Mouse (Mus musculus): ENCODE results near the gene Rapgef4.

DNA sequence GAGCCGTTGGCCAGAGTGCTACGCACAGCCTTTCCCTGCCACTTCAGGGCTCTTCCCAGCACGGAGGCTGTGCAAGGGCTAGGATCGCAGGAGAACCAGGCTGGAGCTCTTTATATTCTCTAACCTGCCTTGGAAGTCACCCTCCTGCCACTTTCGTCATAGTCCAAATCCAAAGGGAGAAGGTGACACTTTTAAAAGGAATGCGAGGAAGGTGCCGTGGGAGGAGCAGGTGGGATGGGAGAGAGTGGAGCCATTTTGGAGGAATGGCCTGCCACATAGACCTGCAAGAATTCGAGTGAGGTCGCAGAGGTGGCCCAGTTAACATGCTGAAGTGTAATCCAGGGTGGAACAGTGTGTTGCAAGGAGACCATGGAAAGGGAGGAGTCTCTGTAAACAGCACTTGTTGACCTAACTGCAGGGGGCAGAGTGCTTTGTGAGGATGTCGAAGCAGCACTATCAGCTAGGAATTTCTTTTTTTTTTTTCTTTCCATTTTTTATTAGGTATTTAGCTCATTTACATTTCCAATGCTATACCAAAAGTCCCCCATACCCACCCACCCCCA lies 94.0 kb downstream of the Rapgef4 start:
- TF ChIP-seq CTCF (IDR thresholded peaks at IDR 0.05; ENCODE audit: insufficient read depth, low read depth, low read length): no peak
- no peak for TF ChIP-seq POLR2A (IDR thresholded peaks at IDR 0.05; ENCODE audit: insufficient read depth, low read depth, low read length)

Data from olfactory bulb, adult 2 months (tissue).